Mouse (Mus musculus): ENCODE measurements around the gene Bpifa2. TPM values are rescaled to one million over a fixed set of nuclear protein-coding genes. Genes with fewer than 3 reads are reported as not detected.
"Not testable (repeated sequence)": the region's sequence is repeated elsewhere in the genome, so short reads cannot be mapped to it uniquely, and the experiment has no call there.

Bpifa2 gene
- polyA plus RNA-seq, 1 experiment from 2014 or later: not detected

GRCm38 (mm10) chr2:154005094-154005493 is 3.0 kb upstream of the Bpifa2 start:
- 82% methylated on average over 1 of the region's 1 CpGs for WGBS (ENCODE audit: insufficient replicate concordance)
- Histone ChIP-seq H3K4me2 (no peak overlapping the region), H3K9me3 (replicated peaks; ENCODE audit: control insufficient read depth, low read length) (no peaks in the 10 kb centered on the region), H3K4me3 (ENCODE audit: low read depth, low read length) (no peak overlapping the region), H3K9ac (ENCODE audit: low read depth, low read length) (no peak overlapping the region), H3K27ac (ENCODE audit: low read depth, low read length) (no peak overlapping the region), H3K4me1 (ENCODE audit: control insufficient read depth, insufficient read depth, low read length) (no peaks in the 10 kb centered on the region), H3K36me3 (ENCODE audit: control insufficient read depth, insufficient read depth, low read length) (no peaks in the 10 kb centered on the region), H3K27me3 (ENCODE audit: control insufficient read depth, insufficient read depth, low read length) (no peaks in the 10 kb centered on the region)
- ATAC-seq (replicated peaks; ENCODE audit: insufficient number of reproducible peaks, low FRiP score, low TSS enrichment): no peak

GRCm38 (mm10) chr2:154005734-154006133 is 2.3 kb upstream of the Bpifa2 start:
- no peak overlapping the region for H3K9ac ChIP-seq (ENCODE audit: low read depth, low read length)
- H3K4me2 ChIP-seq: no peak overlapping the region
- ATAC-seq (replicated peaks; ENCODE audit: insufficient number of reproducible peaks, low FRiP score, low TSS enrichment): no peak
- H3K27me3 ChIP-seq (ENCODE audit: control insufficient read depth, insufficient read depth, low read length): no peaks in the 10 kb centered on the region
- H3K36me3 ChIP-seq (ENCODE audit: control insufficient read depth, insufficient read depth, low read length): no peaks in the 10 kb centered on the region
- no peak overlapping the region for H3K27ac ChIP-seq (ENCODE audit: low read depth, low read length)
- H3K4me1 ChIP-seq (ENCODE audit: control insufficient read depth, insufficient read depth, low read length): no peaks in the 10 kb centered on the region
- 83% methylated on average over 4 of the region's 4 CpGs for WGBS (ENCODE audit: insufficient replicate concordance)
- H3K9me3 ChIP-seq (replicated peaks; ENCODE audit: control insufficient read depth, low read length): no peaks in the 10 kb centered on the region
- no peak overlapping the region for H3K4me3 ChIP-seq (ENCODE audit: low read depth, low read length)

- Histone ChIP-seq H3K9ac (ENCODE audit: low read depth, low read length) (no peak overlapping the region), H3K9me3 (replicated peaks; ENCODE audit: control insufficient read depth, low read length) (no peaks in the 10 kb centered on the region), H3K4me2 (no peak overlapping the region), H3K27me3 (ENCODE audit: control insufficient read depth, insufficient read depth, low read length) (no peaks in the 10 kb centered on the region), H3K36me3 (ENCODE audit: control insufficient read depth, insufficient read depth, low read length) (no peaks in the 10 kb centered on the region), H3K27ac (ENCODE audit: low read depth, low read length) (no peak overlapping the region), H3K4me1 (ENCODE audit: control insufficient read depth, insufficient read depth, low read length) (no peaks in the 10 kb centered on the region), H3K4me3 (ENCODE audit: low read depth, low read length) (no peak overlapping the region)
- WGBS (ENCODE audit: insufficient replicate concordance): 88% methylated on average over 2 of the region's 2 CpGs
- no peak for ATAC-seq (replicated peaks; ENCODE audit: insufficient number of reproducible peaks, low FRiP score, low TSS enrichment)
These were observed 1.7 kb upstream of the Bpifa2 start for GRCm38 (mm10) chr2:154006331-154006730.

GRCm38 (mm10) chr2:154007381-154007780 is 684 bp upstream of the Bpifa2 start:
- no peaks in the 10 kb centered on the region for H3K36me3 ChIP-seq (ENCODE audit: control insufficient read depth, insufficient read depth, low read length)
- ATAC-seq (replicated peaks; ENCODE audit: insufficient number of reproducible peaks, low FRiP score, low TSS enrichment): no peak
- H3K27me3 ChIP-seq (ENCODE audit: control insufficient read depth, insufficient read depth, low read length): no peaks in the 10 kb centered on the region
- no peaks in the 10 kb centered on the region for H3K9me3 ChIP-seq (replicated peaks; ENCODE audit: control insufficient read depth, low read length)
- H3K27ac ChIP-seq (ENCODE audit: low read depth, low read length): no peak overlapping the region
- H3K9ac ChIP-seq (ENCODE audit: low read depth, low read length): no peak overlapping the region
- no peaks in the 10 kb centered on the region for H3K4me1 ChIP-seq (ENCODE audit: control insufficient read depth, insufficient read depth, low read length)
- no peak overlapping the region for H3K4me2 ChIP-seq
- H3K4me3 ChIP-seq (ENCODE audit: low read depth, low read length): no peak overlapping the region
- WGBS (ENCODE audit: insufficient replicate concordance): 64% methylated on average over 1 of the region's 1 CpGs

- no peak for ATAC-seq (replicated peaks; ENCODE audit: insufficient number of reproducible peaks, low FRiP score, low TSS enrichment)
- WGBS (ENCODE audit: insufficient replicate concordance): 65% methylated on average over 1 of the region's 1 CpGs
- no peaks in the 10 kb centered on the region for H3K9me3 ChIP-seq (replicated peaks; ENCODE audit: control insufficient read depth, low read length)
- H3K4me1 ChIP-seq (ENCODE audit: control insufficient read depth, insufficient read depth, low read length): no peaks in the 10 kb centered on the region
- no peak overlapping the region for H3K9ac ChIP-seq (ENCODE audit: low read depth, low read length)
- no peak overlapping the region for H3K4me3 ChIP-seq (ENCODE audit: low read depth, low read length)
- H3K4me2 ChIP-seq: no peak overlapping the region
- H3K27me3 ChIP-seq (ENCODE audit: control insufficient read depth, insufficient read depth, low read length): no peaks in the 10 kb centered on the region
- no peaks in the 10 kb centered on the region for H3K36me3 ChIP-seq (ENCODE audit: control insufficient read depth, insufficient read depth, low read length)
- no peak overlapping the region for H3K27ac ChIP-seq (ENCODE audit: low read depth, low read length)
These were observed 9.9 kb downstream of the Bpifa2 start for GRCm38 (mm10) chr2:154017990-154018389.

- not testable (repeated sequence) for H3K4me3 ChIP-seq (ENCODE audit: low read depth, low read length); H3K9ac ChIP-seq (ENCODE audit: low read depth, low read length); H3K4me1 ChIP-seq (ENCODE audit: control insufficient read depth, insufficient read depth, low read length); H3K36me3 ChIP-seq (ENCODE audit: control insufficient read depth, insufficient read depth, low read length); H3K4me2 ChIP-seq; H3K9me3 ChIP-seq (replicated peaks; ENCODE audit: control insufficient read depth, low read length); H3K27me3 ChIP-seq (ENCODE audit: control insufficient read depth, insufficient read depth, low read length); H3K27ac ChIP-seq (ENCODE audit: low read depth, low read length); ATAC-seq (replicated peaks; ENCODE audit: insufficient number of reproducible peaks, low FRiP score, low TSS enrichment)
- WGBS (ENCODE audit: insufficient replicate concordance): 78% methylated on average over 4 of the region's 4 CpGs
These were observed 16.6 kb downstream of the Bpifa2 start for GRCm38 (mm10) chr2:154024676-154025075.

- Histone ChIP-seq H3K27me3 (ENCODE audit: control insufficient read depth, insufficient read depth, low read length) (no peaks in the 10 kb centered on the region), H3K27ac (ENCODE audit: low read depth, low read length) (no peak overlapping the region), H3K4me1 (ENCODE audit: control insufficient read depth, insufficient read depth, low read length) (no peaks in the 10 kb centered on the region), H3K4me3 (ENCODE audit: low read depth, low read length) (no peak overlapping the region), H3K9ac (ENCODE audit: low read depth, low read length) (no peak overlapping the region), H3K9me3 (replicated peaks; ENCODE audit: control insufficient read depth, low read length) (no peaks in the 10 kb centered on the region), H3K36me3 (ENCODE audit: control insufficient read depth, insufficient read depth, low read length) (no peaks in the 10 kb centered on the region), H3K4me2 (no peak overlapping the region)
- 68% methylated on average over 2 of the region's 2 CpGs for WGBS (ENCODE audit: insufficient replicate concordance)
- no peak for ATAC-seq (replicated peaks; ENCODE audit: insufficient number of reproducible peaks, low FRiP score, low TSS enrichment)
These were observed 30.9 kb downstream of the Bpifa2 start for GRCm38 (mm10) chr2:154038932-154039331.

GRCm38 (mm10) chr2:154044743-154045142 is 36.7 kb downstream of the Bpifa2 start:
- H3K27me3 ChIP-seq (ENCODE audit: control insufficient read depth, insufficient read depth, low read length): no peaks in the 10 kb centered on the region
- no peaks in the 10 kb centered on the region for H3K9me3 ChIP-seq (replicated peaks; ENCODE audit: control insufficient read depth, low read length)
- H3K27ac ChIP-seq (ENCODE audit: low read depth, low read length): no peak overlapping the region
- H3K9ac ChIP-seq (ENCODE audit: low read depth, low read length): no peak overlapping the region
- no peak overlapping the region for H3K4me3 ChIP-seq (ENCODE audit: low read depth, low read length)
- H3K4me2 ChIP-seq: no peak overlapping the region
- no peaks in the 10 kb centered on the region for H3K36me3 ChIP-seq (ENCODE audit: control insufficient read depth, insufficient read depth, low read length)
- ATAC-seq (replicated peaks; ENCODE audit: insufficient number of reproducible peaks, low FRiP score, low TSS enrichment): no peak
- no peaks in the 10 kb centered on the region for H3K4me1 ChIP-seq (ENCODE audit: control insufficient read depth, insufficient read depth, low read length)
- 70% methylated on average over 3 of the region's 3 CpGs for WGBS (ENCODE audit: insufficient replicate concordance)

- H3K27ac ChIP-seq (ENCODE audit: low read depth, low read length): no peak overlapping the region
- no peaks in the 10 kb centered on the region for H3K36me3 ChIP-seq (ENCODE audit: control insufficient read depth, insufficient read depth, low read length)
- no peaks in the 10 kb centered on the region for H3K4me1 ChIP-seq (ENCODE audit: control insufficient read depth, insufficient read depth, low read length)
- H3K4me2 ChIP-seq: no peak overlapping the region
- no peak for ATAC-seq (replicated peaks; ENCODE audit: insufficient number of reproducible peaks, low FRiP score, low TSS enrichment)
- no peak overlapping the region for H3K9ac ChIP-seq (ENCODE audit: low read depth, low read length)
- H3K27me3 ChIP-seq (ENCODE audit: control insufficient read depth, insufficient read depth, low read length): no peaks in the 10 kb centered on the region
- H3K4me3 ChIP-seq (ENCODE audit: low read depth, low read length): no peak overlapping the region
- WGBS (ENCODE audit: insufficient replicate concordance): 53% methylated on average over 2 of the region's 2 CpGs
- no peaks in the 10 kb centered on the region for H3K9me3 ChIP-seq (replicated peaks; ENCODE audit: control insufficient read depth, low read length)
These were observed 50.6 kb downstream of the Bpifa2 start for GRCm38 (mm10) chr2:154058690-154059089.
